Mouse (Mus musculus) liver, adult 2 months (tissue): ENCODE measurements around the gene Tmem179b.

Experiments
- CTCF ChIP-seq: fragments of 200-500 bp; IDR thresholded peaks from 2 replicates; pipeline ENCODE4 v1.5.1; 2011; ENCODE audit warnings: low read depth, low read length, control low read depth
- POLR2A ChIP-seq: fragments of 200-500 bp; IDR thresholded peaks from 2 replicates; pipeline ENCODE4 v1.6.1; 2011; ENCODE audit warnings: low read length, control low read depth; ENCODE audit not compliant: insufficient read depth; ENCODE audit errors: extremely low read depth

DNA sequence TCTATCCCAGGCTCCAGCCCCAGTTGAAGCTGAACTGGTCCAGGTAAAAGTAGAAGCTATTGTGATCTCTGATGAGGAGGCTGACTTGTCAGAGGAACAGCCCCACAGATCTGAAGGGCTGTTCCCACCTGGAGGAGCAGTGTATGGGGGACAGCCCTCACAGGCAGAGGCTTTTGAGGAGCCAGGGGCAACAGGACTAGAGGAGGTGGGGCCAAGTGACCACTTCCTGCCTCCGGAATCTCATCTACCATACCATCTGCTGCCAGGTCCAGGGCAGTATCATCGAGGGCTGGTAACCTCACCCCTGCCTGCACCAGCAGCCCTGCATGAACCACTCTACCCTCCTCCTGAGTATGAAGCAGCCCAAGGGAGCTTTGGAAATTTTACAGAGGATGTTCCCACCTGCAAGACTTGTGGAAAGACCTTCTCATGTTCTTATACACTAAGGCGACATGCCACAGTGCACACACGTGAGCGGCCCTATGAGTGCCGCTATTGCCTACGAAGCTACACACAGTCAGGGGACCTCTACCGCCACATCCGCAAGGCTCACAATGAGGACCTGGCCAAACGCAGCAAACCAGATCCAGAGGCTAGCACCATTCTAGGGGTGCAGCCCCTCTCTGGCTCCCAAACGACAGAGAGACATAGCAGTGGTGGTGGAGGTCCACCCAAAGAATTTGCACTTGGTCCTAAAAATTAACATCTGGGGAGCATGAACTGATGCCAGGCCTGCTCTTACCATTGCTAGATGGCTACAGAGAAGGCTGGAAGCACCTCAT, 29.8 kb upstream of the Tmem179b start:
- TF ChIP-seq POLR2A (no peak), CTCF (no peak)
